Mouse (Mus musculus): ENCODE measurements at regions not wholly inside any gene's neighbourhood (a gene's known extent, or its start where the extent isn't known, plus 50 kb on each side); places are given as distances from the start of the nearest gene placed in this dataset.

GRCm38 (mm10) chr10:37358900-37359299, 220.2 kb upstream of the Marcks start:
- no peak for TF ChIP-seq CTCF (IDR thresholded peaks at IDR 0.05; ENCODE audit: borderline replicate concordance, control insufficient read depth, extremely low read depth, insufficient read depth, low read length, poor library complexity)
- TF ChIP-seq POLR2A (IDR thresholded peaks at IDR 0.05; ENCODE audit: control insufficient read depth, extremely low read depth, insufficient read depth, low read length, poor library complexity): no peak

Measured in thymus, adult 2 months (tissue).